ENCODE assay signal across 25 mouse cellular contexts in the genomic region with DNA sequence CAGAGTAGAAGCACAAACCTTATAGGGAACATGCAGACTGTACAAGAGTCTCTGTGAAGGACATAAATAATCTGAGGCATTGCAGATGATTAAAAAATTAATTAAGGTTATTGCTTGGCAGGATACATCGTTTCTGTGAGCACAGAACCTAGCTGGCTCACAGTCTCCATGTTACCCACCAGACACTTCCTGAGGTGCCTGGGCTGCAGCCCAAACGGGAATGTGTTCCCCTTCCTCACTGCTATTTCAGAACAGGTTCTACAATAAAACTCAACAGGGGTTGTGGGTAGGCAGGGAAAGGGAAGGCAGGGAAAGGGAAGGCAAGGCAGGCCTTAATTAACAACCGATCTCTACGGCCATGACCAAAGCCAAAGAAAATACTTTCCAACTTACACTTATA.
"Had no signal": no experiment of that assay in that cellular context is flagged by ENCODE, and none has a peak within 500 bp of the region (broad histone marks: within the 10 kb centered on the region; RNA-seq: fewer than 3 reads in every experiment).

No protein-coding gene starts in this region.

- H3K4me2 ChIP-seq: heart, embryonic 12.5 days; hindbrain, embryonic 12.5 days; hindbrain, embryonic 14.5 days; intestine, embryonic 15.5 days; liver, embryonic 11.5 days; liver, embryonic 13.5 days; liver, embryonic 15.5 days had no signal

- H3K27ac ChIP-seq: gastrocnemius, adult 2 months; heart, embryonic 10.5 days; hindbrain, embryonic 10.5 days; hindbrain, embryonic 12.5 days; hindbrain, embryonic 14.5 days; intestine, embryonic 15.5 days; layer of hippocampus, adult 2 months; left cerebral cortex, adult 2 months; liver, embryonic 13.5 days; liver, embryonic 15.5 days had no signal

- H3K9me3 ChIP-seq: heart, embryonic 10.5 days; heart, embryonic 12.5 days; hindbrain, embryonic 10.5 days; hindbrain, embryonic 12.5 days; intestine, embryonic 15.5 days; liver, embryonic 13.5 days; liver, embryonic 15.5 days had no signal

- DNase-seq: gastrocnemius, adult 2 months; gastrocnemius, postnatal 10 days; gastrocnemius, postnatal 25 days; heart, adult 18-20 months; heart, postnatal 10 days; heart, postnatal 4 days; kidney, adult 18-20 months; kidney, adult 8-10 months; kidney, postnatal 36 days; liver; liver, embryonic 13.5 days; liver, postnatal 0 days had no signal

- H3K9ac ChIP-seq: heart, embryonic 12.5 days; hindbrain, embryonic 12.5 days; hindbrain, embryonic 14.5 days; intestine, embryonic 15.5 days; liver, embryonic 13.5 days; liver, embryonic 15.5 days; liver, postnatal 0 days had no signal

- H3K4me3 ChIP-seq: gastrocnemius, adult 2 months; heart, embryonic 10.5 days; heart, embryonic 12.5 days; hindbrain, embryonic 10.5 days; hindbrain, embryonic 12.5 days; intestine, embryonic 15.5 days; layer of hippocampus, adult 2 months; left cerebral cortex, adult 2 months; liver, embryonic 13.5 days; liver, embryonic 15.5 days had no signal

- H3K36me3 ChIP-seq: heart, embryonic 10.5 days; heart, embryonic 12.5 days; hindbrain, embryonic 10.5 days; hindbrain, embryonic 12.5 days; intestine, embryonic 15.5 days; liver, embryonic 13.5 days; liver, embryonic 15.5 days had no signal

- H3K4me1 ChIP-seq: intestine, embryonic 15.5 days; liver, embryonic 15.5 days had no signal

- H3K27me3 ChIP-seq: heart, embryonic 12.5 days; hindbrain, embryonic 12.5 days; intestine, embryonic 15.5 days; liver, embryonic 13.5 days; liver, embryonic 15.5 days had no signal

- ATAC-seq: hindbrain, embryonic 16.5 days; inflammation-experienced regulatory T-cells, adult 6 months; intestine, embryonic 15.5 days; intestine, postnatal 0 days; liver, postnatal 0 days had no signal
